Mouse (Mus musculus) B cell, adult 2 months (primary cell): ENCODE measurements at regions not wholly inside any gene's neighbourhood (a gene's known extent, or its start where the extent isn't known, plus 50 kb on each side); places are given as distances from the start of the nearest gene placed in this dataset.

Source experiments
- DNase-seq, 2 experiments: peaks; one replicate each; pipeline ENCODE4 v3.0.0; 2022

- DNase-seq, result peak; percentile 51 to 59
These were observed 179.1 kb upstream of the Arhgef26 start for GRCm38 (mm10) chr3:62159031-62159430.

- DNase-seq, result no peak
These were observed 167.5 kb upstream of the Arhgef26 start for GRCm38 (mm10) chr3:62170647-62171046.

- DNase-seq, result no peak
These were observed 150.2 kb upstream of the Arhgef26 start for GRCm38 (mm10) chr3:62187807-62188509.

- no peak for DNase-seq
These were observed 145.7 kb upstream of the Arhgef26 start for GRCm38 (mm10) chr3:62192466-62192865.

- DNase-seq, result no peak
These were observed 143.7 kb upstream of the Arhgef26 start for GRCm38 (mm10) chr3:62194421-62194820.

- no peak for DNase-seq
These were observed 141.5 kb upstream of the Arhgef26 start for GRCm38 (mm10) chr3:62196679-62197078.

GRCm38 (mm10) chr3:62215806-62216205 lies 122.3 kb upstream of the Arhgef26 start:
- no peak for DNase-seq

- DNase-seq, result no peak
These were observed 120.8 kb upstream of the Arhgef26 start for GRCm38 (mm10) chr3:62217335-62217734.

- no peak for DNase-seq
These were observed 110.4 kb upstream of the Arhgef26 start for GRCm38 (mm10) chr3:62227697-62228096.

GRCm38 (mm10) chr3:62228156-62228555 lies 110.0 kb upstream of the Arhgef26 start:
- DNase-seq, result no peak

GRCm38 (mm10) chr3:62241031-62241430 lies 97.1 kb upstream of the Arhgef26 start:
- DNase-seq, result no peak

- no peak for DNase-seq
These were observed 66.4 kb upstream of the Arhgef26 start for GRCm38 (mm10) chr3:62271703-62272102.

GRCm38 (mm10) chr3:62278279-62278678 lies 59.9 kb upstream of the Arhgef26 start:
- no peak for DNase-seq

- no peak for DNase-seq
These were observed 57.2 kb upstream of the Arhgef26 start for GRCm38 (mm10) chr3:62280960-62281359.
